Mouse (Mus musculus) liver, embryonic 14 days (tissue): ENCODE measurements around the gene Cd248. TPM values are rescaled to one million over a fixed set of nuclear protein-coding genes. Genes with fewer than 3 reads are reported as not detected.

Experiments
- polyA plus RNA-seq: library from polyadenylated mRNA; depleted of rRNA; stranded (reverse); fragments of >200 nt; gene quantifications from 2 replicates; pipeline ENCODE4 v1.2.3, GENCODE M21; 2012; rRNA removed

Cd248 gene
- polyA plus RNA-seq: 1.4 and 2.4 TPM in 2 replicates

DNA sequence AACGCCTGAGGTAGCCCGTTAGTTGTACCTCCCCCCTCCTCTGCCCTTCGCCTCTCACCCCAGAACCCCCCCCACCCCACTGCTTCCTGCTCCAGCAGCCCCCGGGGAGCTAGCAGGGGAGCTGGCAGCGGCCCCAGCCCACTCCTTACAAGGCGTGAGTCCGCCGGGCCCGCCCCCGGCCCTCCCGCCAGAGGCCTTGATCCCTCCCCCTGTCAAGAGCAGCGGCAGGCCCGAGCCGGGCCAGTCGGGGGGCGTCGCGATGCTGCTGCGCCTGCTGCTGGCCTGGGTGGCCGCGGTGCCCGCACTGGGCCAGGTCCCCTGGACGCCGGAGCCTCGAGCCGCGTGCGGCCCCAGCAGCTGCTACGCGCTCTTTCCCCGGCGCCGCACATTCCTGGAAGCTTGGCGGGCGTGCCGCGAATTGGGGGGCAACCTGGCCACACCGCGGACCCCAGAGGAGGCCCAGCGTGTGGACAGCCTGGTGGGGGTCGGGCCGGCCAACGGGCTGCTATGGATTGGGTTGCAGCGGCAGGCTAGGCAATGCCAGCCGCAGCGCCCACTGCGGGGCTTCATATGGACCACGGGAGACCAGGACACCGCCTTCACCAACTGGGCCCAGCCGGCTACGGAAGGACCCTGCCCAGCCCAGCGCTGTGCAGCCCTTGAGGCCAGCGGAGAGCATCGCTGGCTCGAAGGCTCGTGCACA lies at the start of gene Cd248:
Cd248 (plus strand) TSS at position 212 of the 703 bp plus-strand sequence.

DNA sequence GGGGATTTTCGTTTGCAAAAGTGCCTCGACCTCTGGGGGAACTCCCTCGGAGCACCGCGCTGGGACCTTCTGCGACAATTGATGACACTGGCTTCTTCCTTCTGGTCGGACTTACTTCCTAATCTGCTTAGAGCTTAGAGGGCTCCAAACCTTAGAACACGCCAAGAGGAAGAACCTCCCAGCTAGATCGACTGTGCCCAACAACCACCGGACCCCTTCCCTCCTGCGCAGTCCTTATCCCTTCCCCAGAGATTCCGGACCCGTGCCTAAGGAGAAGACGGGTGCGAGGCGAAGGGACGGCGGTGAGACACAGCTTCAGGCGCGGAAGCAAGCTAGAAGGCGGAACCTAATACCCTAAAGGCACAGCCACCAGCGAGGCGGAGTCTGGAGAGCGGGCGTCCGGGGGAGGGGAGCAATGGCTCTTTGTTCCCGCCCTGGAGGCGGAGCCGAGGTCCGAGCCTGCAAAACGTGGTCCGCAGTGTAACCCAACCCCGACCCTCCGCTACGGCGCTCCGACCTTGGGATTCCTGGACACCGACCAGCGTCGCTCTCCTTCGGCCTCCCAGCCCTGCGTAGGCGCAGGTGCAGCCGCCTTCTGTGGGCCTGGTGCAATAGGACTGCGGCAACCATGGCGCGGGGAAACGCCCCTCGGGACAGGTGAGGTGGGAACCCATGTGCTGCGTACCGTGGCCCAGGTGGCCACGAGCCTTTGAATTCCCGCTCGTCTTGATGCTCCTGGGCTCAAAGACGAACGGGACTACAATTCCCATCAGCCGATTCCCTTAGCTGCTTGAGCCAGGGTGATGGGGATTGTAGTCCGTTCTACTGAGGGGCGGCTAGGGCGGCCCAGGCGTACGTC lies 44.0 kb upstream of the Cd248 start, which contains the start of gene Slc29a2:
Slc29a2 (plus strand) TSS at position 240 of the 859 bp plus-strand sequence.

DNA sequence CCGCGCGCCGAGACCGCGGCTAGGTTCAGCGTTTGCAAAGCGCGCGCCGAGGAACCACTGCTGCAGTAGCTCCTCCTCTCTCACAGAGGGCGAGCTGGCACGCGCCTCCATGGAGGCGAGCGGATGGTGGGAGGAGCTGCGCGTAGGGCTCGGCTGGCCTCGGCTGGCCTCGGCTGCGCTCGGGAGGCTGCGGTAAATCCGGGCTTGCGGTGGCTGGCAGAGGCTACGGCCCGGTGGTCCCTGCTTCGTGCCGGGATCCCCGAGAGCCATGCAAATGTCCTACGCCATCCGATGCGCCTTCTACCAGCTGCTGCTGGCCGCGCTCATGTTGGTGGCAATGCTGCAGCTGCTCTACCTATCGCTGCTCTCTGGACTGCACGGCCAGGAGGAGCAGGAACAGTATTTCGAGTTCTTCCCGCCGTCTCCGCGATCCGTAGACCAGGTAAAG lies 29.1 kb upstream of the Cd248 start, which contains the start of the genes B4gat1 and AC124502.3:
B4gat1 (plus strand) TSS at position 118 of the 448 bp plus-strand sequence.
AC124502.3 (plus strand) TSS at position 183 of the 448 bp plus-strand sequence.

DNA sequence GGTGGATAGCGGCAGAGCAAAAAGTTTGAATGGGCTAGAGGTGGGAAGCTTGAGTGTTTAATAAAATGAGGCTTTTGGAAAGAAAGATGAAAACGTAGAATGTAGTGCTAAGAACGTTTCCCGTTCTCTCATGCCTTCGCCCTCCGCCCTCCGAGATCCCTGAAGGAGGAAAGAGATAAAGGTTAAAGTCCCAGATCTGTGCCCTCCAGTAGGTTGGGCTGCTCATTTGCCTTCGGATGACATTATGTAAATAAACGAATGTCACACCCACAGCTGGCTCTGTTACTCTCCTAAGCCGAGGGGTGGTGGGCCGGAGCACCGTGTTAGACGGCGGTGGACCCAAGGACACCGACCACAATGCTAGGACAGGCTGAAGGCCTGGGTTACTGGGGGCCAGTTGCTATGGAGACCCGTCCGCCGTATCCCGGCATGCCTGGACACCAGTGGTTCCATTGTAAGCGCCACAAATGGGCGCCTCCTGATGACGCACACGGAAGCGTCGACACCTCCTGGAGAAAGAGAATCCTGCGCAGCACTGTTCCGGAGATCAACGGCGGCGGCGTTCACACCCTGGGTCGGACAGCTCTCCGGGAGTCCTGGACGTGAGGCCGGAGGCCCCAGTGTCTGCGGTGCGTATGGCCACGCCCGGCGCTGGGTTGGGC lies 26.9 kb upstream of the Cd248 start, which contains the start of gene Brms1:
Brms1 (plus strand) TSS at position 493 of the 662 bp plus-strand sequence.

DNA sequence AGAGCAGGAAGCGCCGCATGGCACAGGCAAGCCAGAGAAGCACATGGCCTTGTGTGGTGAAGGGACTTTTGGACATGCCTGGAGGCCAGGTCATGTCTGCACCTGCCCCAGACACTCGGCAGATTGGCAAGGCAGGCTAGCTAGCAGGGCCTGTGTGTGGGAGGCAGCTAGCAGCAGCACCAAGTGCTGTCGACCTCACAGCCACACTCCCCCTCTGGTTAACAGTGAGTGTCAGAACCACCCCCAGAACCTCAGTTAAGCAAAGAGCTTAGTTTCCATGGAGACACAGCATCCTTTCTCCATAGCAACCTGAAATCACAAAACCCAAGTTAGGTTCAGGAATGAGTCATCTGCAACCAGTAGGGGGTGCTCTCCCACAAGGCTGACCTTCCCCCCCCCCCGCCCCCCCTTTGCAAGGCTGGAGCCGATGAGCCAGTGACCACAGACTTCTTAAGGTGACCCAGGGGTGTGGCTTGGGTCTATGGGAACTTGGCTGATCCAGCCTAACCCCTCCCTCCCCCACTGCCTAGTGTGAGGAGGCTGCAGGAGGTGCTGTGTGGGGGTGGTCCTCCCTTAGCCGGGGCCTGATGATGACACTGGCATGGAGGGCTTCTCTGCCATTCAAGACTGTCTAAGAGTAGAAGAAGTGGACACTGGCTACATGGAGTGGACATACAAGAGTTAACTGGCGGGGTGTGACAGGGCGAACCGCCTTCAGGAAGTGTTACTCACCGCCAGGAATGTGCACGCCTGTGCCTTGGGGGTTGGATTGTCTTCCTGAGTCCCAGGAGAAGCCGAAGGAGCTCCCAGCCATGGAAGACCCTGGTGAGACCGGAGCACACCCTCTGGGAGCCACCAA lies 17.6 kb upstream of the Cd248 start, which contains the start of gene Rin1:
Rin1 (plus strand) TSS at position 435 of the 859 bp plus-strand sequence.

DNA sequence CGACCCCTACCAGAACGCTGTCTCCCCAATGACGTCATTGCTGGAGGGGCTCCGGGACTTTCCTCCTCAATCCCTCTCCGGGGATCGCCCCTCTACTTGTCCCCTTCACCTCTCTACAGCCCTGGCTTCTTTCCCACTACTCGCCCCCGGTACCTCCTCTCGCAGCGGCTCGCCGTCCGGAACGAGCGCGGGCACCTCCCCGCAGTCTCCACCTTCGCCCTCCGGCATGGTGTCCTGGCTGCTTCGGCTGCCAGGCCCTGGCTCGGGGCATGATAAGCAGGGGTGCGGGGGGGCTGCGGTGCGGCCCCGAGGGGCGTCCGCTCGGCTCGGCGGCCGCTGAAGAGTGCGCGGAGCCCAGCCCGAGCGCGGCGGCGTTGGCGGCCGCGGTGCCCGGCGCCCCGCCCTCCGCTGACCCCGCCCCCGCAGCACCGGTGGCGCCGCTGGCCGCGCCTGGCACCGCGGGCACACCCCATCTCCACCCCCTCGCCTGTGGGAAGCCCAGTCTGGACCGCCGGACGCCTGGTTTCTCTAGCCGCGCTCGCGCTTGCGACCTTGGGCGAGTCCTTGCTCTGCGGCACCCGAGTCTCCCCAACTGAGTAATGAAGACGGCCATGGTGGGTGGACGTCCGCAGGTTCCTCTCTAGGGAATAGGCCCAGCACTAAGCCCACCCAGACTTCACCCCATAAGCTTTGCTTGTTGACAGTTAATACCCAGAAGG lies 17.4 kb downstream of the Cd248 start, which contains the start of gene Tmem151a:
Tmem151a (minus strand) TSS at position 387 of the 719 bp plus-strand sequence.

DNA sequence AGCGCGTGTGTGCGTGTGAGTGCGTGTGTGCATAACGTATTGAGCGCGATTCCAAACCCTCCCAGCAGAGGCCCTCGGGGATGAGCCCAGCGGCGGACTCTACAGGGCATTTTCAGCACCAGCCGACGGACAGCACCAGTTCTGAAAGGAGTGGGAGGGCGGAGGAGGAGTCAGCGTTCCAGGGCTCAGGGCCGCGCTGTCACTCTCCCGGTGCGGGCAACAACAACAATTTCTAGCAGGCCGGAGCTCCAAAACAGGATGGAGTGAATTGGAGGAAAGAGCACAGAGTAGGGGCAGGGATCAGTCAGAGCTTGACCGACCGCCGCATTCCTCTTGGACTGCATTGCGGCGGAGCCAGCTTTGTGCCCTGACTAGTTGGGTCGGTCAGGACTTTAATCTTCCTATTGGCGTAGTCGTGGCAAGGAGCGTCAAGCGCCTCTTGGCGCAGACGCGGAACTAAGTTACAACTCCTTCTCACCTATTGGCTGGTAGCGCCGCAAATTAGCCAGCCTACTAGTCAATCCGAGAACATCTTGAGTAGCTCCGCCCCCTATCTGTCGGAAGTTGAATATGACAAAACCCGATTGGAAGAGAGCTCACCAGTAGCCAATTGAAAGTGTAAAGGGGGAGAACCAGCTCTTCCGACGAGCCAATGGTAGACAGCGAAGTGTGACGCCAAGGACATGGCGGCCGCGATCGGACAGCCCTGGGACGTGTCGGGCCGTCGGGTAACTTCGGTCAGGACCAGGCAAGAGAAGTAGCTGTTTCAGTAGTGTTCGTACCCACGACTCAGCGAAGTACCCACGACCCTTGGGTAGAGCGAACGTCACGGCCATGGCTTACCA lies 20.2 kb downstream of the Cd248 start, which contains the start of gene Yif1a:
Yif1a (plus strand) TSS at position 655 of the 845 bp plus-strand sequence.

DNA sequence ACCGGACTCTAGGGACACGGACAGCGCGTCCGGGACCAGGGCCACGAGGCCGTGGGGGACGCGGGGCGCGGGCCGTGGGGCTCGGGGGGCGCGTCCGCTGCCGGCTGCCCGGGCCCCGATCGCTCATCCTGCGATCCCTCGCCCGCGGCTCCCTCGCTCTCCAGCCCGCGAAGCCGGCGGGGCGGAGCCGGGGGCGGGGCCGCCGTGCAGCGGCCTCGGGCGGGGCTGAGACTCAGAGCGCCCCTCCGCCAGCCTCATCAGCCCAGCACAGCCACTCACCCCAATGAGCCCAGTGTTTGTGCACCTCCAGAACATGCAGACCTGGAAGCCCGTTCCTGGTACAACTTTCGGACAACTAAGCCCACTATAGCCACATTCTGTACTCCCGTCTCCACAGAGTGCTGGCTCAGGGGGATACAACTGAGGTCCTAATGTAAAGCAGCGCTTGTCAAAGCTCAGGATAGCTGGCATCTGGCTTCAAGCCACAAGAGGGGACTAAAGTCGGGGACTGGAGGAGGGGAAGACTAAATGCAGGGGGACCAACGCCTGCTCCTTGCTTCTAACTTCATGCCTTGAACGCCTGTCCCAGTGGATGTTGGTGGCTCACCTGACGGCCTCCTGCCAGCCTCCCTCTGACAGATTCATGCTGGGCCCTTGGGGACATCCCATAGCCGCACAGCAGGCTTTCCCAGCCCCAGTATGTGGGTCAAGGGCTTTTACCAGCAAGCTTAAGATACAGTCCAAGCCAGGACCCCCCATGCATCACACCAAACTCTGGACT lies 30.7 kb downstream of the Cd248 start, which contains the start of gene Cnih2:
Cnih2 (minus strand) TSS at position 159 of the 781 bp plus-strand sequence.

DNA sequence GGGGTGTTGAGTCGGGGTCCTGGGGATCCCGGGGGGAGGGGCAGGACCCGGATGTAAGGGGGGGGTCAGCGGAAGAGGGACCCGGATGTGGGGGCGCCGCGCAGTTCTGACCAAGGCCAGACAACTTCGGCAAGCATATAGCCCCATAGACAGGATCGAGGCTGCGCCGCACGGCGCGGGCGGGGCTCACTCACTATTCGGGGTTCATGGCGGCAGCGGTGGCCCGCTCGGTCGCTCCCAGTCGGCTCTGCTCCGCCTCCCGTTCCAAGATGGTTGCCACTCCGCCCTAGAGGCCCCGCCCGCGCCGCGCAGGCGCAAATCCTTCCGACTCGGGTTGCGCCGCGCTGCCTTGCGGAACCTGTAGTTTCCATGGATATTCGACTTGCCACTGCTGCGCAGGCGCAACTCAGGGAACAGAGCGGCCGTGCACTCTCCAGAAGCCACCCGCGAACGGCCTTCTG lies 38.9 kb downstream of the Cd248 start, which contains the start of gene Rab1b:
Rab1b (minus strand) TSS at position 342 of the 461 bp plus-strand sequence.

DNA sequence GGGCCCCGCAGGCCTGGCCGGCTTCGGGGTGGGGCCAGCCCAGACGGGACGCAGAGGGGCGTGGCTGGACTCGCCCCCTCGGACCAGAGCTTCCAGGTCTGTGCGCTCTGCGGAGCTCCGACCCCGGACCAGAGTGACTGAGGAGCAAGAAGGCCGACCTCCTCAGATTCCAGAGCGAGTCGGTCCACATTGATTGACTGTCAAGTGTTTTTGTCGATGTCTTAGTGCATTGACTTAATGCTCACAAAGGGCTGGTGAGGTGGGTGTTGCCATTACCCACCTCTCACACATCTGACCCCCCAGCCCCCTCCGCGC lies 50.5 kb downstream of the Cd248 start, which contains the start of gene Klc2:
Klc2 (minus strand) TSS at position 177 of the 315 bp plus-strand sequence.

Other genes starting within 250 kb of the Cd248 start
- 38.2 and 41.7 TPM in 2 replicates for gene Ccs, start 228.7 kb upstream of the Cd248 start, polyA plus RNA-seq
- 0.01 TPM in 1 of 2 replicates, not detected in the other for gene Ccdc87, start 228.7 kb upstream of the Cd248 start, polyA plus RNA-seq
- gene Ctsf, start 212.9 kb upstream of the Cd248 start, polyA plus RNA-seq: 20.1 and 21.8 TPM in 2 replicates
- 0.31 and 0.43 TPM in 2 replicates for gene Actn3, start 190.2 kb upstream of the Cd248 start, polyA plus RNA-seq
- 14.7 and 16.8 TPM in 2 replicates for gene Zdhhc24, start 189.4 kb upstream of the Cd248 start, polyA plus RNA-seq
- 0.98 and 1.1 TPM in 2 replicates for gene Bbs1, start 161.4 kb upstream of the Cd248 start, polyA plus RNA-seq
- 27.2 and 27.5 TPM in 2 replicates for gene Dpp3, start 139.8 kb upstream of the Cd248 start, polyA plus RNA-seq
- 0.05 and 0.09 TPM in 2 replicates for gene Peli3, start 125.0 kb upstream of the Cd248 start, polyA plus RNA-seq
- gene Mrpl11, start 105.9 kb upstream of the Cd248 start, polyA plus RNA-seq: 33.6 and 36.8 TPM in 2 replicates
- 0.09 TPM in 2 replicates for gene Npas4, start 77.8 kb upstream of the Cd248 start, polyA plus RNA-seq
- 2.1 and 2.6 TPM in 2 replicates for gene Slc29a2, start 44.2 kb upstream of the Cd248 start, polyA plus RNA-seq
- gene B4gat1, start 29.3 kb upstream of the Cd248 start, polyA plus RNA-seq: 2.6 and 3.7 TPM in 2 replicates
- 0.69 and 1.0 TPM in 2 replicates for gene AC124502.3, start 29.2 kb upstream of the Cd248 start, polyA plus RNA-seq
- gene Brms1, start 26.7 kb upstream of the Cd248 start, polyA plus RNA-seq: 19.9 and 20.8 TPM in 2 replicates
- 0.26 and 0.45 TPM in 2 replicates for gene Rin1, start 17.6 kb upstream of the Cd248 start, polyA plus RNA-seq
- 0.13 and 0.29 TPM in 2 replicates for gene Tmem151a, start 17.5 kb downstream of the Cd248 start, polyA plus RNA-seq
- 29.3 and 37.2 TPM in 2 replicates for gene Yif1a, start 20.5 kb downstream of the Cd248 start, polyA plus RNA-seq
- 0.61 and 0.62 TPM in 2 replicates for gene Cnih2, start 30.4 kb downstream of the Cd248 start, polyA plus RNA-seq
- 44.3 and 53.0 TPM in 2 replicates for gene Rab1b, start 39.0 kb downstream of the Cd248 start, polyA plus RNA-seq
- 2.6 and 2.8 TPM in 2 replicates for gene Klc2, start 50.5 kb downstream of the Cd248 start, polyA plus RNA-seq
- 8.0 and 8.3 TPM in 2 replicates for gene Pacs1, start 205.0 kb downstream of the Cd248 start, polyA plus RNA-seq
- gene Sf3b2, start 227.4 kb downstream of the Cd248 start, polyA plus RNA-seq: 56.0 and 58.5 TPM in 2 replicates
- 0.03 and 0.08 TPM in 2 replicates for gene Gal3st3, start 230.3 kb downstream of the Cd248 start, polyA plus RNA-seq